Mouse (Mus musculus): Measurements from ENCODE around the gene Yif1a. TPM values are rescaled to one million over a fixed set of nuclear protein-coding genes. Genes with fewer than 3 reads are reported as not detected.
A peak's percentile ranks its signal among the peaks of the same experiment; 100 is the strongest.

Gene Yif1a
- 15.2 and 19.3 TPM in 2 replicates for total RNA-seq (2017)

- ATAC-seq (replicated peaks; ENCODE audit: low read depth, poor library complexity, severe bottlenecking) = peak; percentile 88
Measured at GRCm38 (mm10) chr19:5087884-5088728, at the start of gene Yif1a. Gene Yif1a, plus strand, starts transcription at chr19:5088538.

DNA sequence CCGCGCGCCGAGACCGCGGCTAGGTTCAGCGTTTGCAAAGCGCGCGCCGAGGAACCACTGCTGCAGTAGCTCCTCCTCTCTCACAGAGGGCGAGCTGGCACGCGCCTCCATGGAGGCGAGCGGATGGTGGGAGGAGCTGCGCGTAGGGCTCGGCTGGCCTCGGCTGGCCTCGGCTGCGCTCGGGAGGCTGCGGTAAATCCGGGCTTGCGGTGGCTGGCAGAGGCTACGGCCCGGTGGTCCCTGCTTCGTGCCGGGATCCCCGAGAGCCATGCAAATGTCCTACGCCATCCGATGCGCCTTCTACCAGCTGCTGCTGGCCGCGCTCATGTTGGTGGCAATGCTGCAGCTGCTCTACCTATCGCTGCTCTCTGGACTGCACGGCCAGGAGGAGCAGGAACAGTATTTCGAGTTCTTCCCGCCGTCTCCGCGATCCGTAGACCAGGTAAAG is 49.6 kb upstream of the Yif1a start, which contains the start of the genes B4gat1 and AC124502.3:
TSS of gene B4gat1 (plus strand) at position 118 of the 448 bp plus-strand sequence.
TSS of gene AC124502.3 (plus strand) at position 183 of the 448 bp plus-strand sequence.
- peak; percentile 84 for ATAC-seq (replicated peaks; ENCODE audit: low read depth, poor library complexity, severe bottlenecking)

DNA sequence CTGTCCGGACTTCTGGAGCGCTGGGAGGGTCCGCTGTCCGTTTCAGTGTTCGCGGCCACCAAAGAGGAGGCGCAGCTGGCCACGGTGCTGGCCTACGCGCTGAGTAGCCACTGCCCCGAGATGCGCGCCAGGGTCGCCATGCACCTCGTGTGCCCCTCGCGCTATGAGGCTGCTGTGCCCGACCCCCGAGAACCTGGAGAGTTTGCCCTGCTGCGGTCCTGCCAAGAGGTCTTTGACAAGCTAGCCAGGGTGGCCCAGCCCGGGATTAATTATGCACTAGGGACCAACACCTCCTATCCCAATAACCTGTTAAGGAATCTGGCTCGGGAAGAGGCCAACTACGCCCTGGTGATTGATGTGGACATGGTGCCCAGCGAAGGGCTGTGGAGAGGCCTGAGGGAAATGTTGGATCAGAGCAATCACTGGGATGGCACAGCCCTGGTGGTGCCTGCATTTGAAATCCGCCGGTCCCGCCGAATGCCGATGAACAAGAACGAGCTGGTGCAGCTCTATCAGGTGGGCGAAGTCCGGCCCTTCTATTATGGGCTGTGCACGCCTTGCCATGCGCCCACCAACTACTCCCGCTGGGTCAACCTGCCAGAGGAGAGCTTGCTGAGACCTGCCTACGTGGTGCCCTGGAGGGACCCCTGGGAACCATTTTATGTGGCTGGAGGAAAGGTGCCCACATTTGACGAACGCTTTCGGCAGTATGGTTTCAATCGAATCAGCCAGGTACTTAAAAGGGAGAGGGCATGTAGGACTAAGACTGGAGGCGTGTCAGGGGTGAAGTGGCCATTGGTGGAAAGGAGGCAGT is 48.8 kb upstream of the Yif1a start:
- ATAC-seq (replicated peaks; ENCODE audit: low read depth, poor library complexity, severe bottlenecking) = no peak

DNA sequence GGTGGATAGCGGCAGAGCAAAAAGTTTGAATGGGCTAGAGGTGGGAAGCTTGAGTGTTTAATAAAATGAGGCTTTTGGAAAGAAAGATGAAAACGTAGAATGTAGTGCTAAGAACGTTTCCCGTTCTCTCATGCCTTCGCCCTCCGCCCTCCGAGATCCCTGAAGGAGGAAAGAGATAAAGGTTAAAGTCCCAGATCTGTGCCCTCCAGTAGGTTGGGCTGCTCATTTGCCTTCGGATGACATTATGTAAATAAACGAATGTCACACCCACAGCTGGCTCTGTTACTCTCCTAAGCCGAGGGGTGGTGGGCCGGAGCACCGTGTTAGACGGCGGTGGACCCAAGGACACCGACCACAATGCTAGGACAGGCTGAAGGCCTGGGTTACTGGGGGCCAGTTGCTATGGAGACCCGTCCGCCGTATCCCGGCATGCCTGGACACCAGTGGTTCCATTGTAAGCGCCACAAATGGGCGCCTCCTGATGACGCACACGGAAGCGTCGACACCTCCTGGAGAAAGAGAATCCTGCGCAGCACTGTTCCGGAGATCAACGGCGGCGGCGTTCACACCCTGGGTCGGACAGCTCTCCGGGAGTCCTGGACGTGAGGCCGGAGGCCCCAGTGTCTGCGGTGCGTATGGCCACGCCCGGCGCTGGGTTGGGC is 47.3 kb upstream of the Yif1a start, which contains the start of gene Brms1:
TSS of gene Brms1 (plus strand) at position 493 of the 662 bp plus-strand sequence.
- peak; percentile 77 for ATAC-seq (replicated peaks; ENCODE audit: low read depth, poor library complexity, severe bottlenecking)

DNA sequence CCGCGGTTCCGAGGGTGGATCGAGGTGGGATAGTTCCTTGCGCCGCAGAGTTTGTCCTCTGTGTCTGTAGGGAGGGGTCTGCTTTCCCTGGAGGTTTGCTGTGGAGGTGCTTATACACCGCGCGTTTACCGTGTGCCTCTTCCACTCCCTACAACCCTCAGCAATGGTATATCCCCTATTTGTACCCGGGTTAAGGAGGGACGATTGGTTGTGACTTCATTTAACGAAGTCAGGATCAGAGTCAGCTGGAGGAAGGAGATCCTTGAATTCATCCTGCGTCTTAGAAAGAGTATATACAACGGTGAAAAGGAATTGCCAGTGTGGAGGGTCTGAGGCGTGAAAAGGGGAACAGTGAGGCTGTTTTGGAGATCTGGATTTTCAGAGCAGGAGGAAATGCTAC is 46.8 kb upstream of the Yif1a start:
- no peak for ATAC-seq (replicated peaks; ENCODE audit: low read depth, poor library complexity, severe bottlenecking)

- no peak for ATAC-seq (replicated peaks; ENCODE audit: low read depth, poor library complexity, severe bottlenecking)
Measured at GRCm38 (mm10) chr19:5045531-5045930, 42.8 kb upstream of the Yif1a start.

- no peak for ATAC-seq (replicated peaks; ENCODE audit: low read depth, poor library complexity, severe bottlenecking)
Measured at GRCm38 (mm10) chr19:5048138-5049056, 39.9 kb upstream of the Yif1a start.

DNA sequence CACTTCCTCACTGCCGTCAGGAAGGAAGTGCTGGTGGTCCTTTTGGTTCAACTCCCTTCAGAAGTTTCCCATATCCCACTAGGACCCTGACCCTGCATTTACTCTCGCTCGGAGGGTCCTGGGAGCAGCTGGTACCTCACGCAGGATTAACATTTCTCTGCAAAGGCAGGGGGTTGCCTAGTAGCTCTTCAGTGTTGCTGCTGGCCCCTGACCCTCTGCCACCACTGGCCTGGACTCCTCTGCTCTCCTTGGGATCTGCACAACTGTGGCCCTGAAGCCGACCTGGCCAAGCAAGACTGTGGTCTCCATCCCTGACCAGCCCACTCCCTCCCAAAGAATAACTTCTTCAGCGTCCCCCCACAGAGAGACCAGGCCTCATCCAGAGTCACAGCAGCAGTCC is 39.0 kb upstream of the Yif1a start:
- no peak for ATAC-seq (replicated peaks; ENCODE audit: low read depth, poor library complexity, severe bottlenecking)

DNA sequence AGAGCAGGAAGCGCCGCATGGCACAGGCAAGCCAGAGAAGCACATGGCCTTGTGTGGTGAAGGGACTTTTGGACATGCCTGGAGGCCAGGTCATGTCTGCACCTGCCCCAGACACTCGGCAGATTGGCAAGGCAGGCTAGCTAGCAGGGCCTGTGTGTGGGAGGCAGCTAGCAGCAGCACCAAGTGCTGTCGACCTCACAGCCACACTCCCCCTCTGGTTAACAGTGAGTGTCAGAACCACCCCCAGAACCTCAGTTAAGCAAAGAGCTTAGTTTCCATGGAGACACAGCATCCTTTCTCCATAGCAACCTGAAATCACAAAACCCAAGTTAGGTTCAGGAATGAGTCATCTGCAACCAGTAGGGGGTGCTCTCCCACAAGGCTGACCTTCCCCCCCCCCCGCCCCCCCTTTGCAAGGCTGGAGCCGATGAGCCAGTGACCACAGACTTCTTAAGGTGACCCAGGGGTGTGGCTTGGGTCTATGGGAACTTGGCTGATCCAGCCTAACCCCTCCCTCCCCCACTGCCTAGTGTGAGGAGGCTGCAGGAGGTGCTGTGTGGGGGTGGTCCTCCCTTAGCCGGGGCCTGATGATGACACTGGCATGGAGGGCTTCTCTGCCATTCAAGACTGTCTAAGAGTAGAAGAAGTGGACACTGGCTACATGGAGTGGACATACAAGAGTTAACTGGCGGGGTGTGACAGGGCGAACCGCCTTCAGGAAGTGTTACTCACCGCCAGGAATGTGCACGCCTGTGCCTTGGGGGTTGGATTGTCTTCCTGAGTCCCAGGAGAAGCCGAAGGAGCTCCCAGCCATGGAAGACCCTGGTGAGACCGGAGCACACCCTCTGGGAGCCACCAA is 38.1 kb upstream of the Yif1a start, which contains the start of gene Rin1:
TSS of gene Rin1 (plus strand) at position 435 of the 859 bp plus-strand sequence.
- peak; percentile 27 for ATAC-seq (replicated peaks; ENCODE audit: low read depth, poor library complexity, severe bottlenecking)

GRCm38 (mm10) chr19:5051031-5051430 is 37.3 kb upstream of the Yif1a start:
- 0 out of 2 replicates have a peak, but pooled peaks have one; percentile 16 for ATAC-seq (replicated peaks; ENCODE audit: low read depth, poor library complexity, severe bottlenecking)

DNA sequence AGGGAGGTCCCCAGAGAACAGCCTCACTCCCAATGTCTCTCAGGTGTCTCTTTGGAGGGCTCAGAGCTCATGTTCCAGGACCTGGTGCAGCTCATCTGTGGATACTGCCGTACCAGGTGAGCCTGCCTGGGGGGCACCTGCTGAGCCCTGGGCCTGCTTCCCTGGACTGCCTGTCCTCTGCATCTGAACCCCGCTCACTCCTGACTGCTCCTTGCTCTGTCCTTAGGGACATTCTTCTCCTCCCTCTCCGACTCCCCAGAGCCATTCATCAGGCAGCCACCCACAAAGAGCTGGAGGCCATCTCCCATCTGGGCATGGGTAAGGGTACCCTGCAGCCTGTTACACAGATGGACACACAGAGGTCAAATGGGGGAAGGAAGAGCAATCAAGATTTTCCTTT is 36.8 kb upstream of the Yif1a start:
- no peak for ATAC-seq (replicated peaks; ENCODE audit: low read depth, poor library complexity, severe bottlenecking)

DNA sequence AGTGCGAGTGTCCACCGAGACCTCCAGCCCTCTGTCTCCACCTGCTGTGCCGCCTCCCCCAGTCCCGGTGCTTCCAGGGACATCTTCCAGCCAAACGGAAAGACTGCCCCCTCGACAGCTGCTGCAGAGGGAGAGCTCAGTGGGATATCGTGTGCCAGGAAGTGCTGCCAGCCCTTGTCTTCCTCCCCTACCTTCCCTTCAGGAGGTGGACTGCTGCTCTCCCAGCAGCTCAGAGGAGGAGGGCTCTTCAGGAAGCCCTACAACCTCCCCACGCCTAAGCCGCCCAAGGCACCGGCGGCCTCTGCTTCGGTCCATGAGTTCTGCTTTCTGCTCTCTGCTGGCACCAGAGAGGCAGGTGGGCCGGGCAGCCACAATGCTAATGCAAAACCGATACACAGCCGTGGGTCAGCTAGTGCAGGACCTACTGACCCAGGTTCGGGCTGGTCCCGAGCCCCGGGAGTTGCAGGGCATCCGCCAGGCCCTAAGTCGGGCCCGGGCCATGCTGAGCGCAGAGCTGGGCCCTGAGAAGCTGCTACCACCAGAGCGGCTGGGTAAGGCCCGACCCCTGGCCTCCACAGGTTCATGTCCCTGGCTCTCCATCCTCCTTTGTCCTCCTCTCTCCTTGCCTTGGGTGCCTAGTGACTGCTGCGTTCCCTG is 36.0 kb upstream of the Yif1a start:
- ATAC-seq (replicated peaks; ENCODE audit: low read depth, poor library complexity, severe bottlenecking) = no peak

- no peak for ATAC-seq (replicated peaks; ENCODE audit: low read depth, poor library complexity, severe bottlenecking)
Measured at GRCm38 (mm10) chr19:5052853-5053252, 35.5 kb upstream of the Yif1a start.

DNA sequence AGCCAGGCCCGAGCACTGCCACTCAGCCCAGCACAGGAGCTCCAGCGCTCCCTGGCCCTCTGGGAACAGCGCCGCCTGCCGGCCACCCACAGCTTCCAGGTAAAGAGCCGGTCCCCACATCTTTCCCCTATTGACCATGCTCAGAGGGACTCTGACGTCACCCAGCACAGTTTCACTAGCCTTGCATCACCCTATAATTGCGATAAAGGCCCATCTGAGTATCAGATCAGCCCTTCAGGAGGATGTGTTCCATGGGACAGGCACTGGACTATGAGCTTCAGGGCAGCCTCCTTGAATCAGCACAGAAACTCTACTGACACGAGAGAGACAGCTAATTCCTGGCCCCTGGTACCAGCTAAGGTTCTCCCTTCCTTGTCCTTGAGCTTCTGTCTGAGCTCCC is 34.4 kb upstream of the Yif1a start:
- peak; percentile 40; the same call in 1 of the 2 replicates for ATAC-seq (replicated peaks; ENCODE audit: low read depth, poor library complexity, severe bottlenecking)

DNA sequence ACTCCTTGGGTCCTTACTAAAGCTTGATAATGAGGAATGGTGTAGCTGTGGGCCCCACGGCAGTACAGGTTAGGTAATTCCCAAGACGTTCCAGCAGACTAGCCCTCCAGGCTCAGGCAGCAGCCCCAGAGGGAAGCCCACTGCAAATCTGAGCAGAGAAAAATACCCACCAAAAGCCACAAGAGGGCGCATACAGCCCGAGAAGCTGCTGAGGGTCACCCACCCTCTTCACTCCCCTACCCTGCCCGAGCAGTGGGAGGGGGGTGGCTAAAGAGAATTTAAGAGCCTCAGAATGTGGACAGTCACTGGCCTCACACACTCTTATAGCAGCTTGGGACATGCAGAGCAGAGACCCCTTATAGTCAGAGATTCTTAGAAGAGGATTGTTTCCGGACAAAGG is 32.1 kb upstream of the Yif1a start:
- ATAC-seq (replicated peaks; ENCODE audit: low read depth, poor library complexity, severe bottlenecking) = peak; percentile 30; the same call in 1 of the 2 replicates

- no peak for ATAC-seq (replicated peaks; ENCODE audit: low read depth, poor library complexity, severe bottlenecking)
Measured at GRCm38 (mm10) chr19:5057876-5058775, 30.2 kb upstream of the Yif1a start.

Data from common myeloid progenitor, adult 5-6 weeks (primary cell).